Mouse (Mus musculus) thymus, postnatal 14 days (tissue): ENCODE measurements around the gene Nfic.

Source experiments
- DNase-seq: peaks from one replicate; pipeline ENCODE4 v3.0.0; 2021

The Nfic gene

DNA sequence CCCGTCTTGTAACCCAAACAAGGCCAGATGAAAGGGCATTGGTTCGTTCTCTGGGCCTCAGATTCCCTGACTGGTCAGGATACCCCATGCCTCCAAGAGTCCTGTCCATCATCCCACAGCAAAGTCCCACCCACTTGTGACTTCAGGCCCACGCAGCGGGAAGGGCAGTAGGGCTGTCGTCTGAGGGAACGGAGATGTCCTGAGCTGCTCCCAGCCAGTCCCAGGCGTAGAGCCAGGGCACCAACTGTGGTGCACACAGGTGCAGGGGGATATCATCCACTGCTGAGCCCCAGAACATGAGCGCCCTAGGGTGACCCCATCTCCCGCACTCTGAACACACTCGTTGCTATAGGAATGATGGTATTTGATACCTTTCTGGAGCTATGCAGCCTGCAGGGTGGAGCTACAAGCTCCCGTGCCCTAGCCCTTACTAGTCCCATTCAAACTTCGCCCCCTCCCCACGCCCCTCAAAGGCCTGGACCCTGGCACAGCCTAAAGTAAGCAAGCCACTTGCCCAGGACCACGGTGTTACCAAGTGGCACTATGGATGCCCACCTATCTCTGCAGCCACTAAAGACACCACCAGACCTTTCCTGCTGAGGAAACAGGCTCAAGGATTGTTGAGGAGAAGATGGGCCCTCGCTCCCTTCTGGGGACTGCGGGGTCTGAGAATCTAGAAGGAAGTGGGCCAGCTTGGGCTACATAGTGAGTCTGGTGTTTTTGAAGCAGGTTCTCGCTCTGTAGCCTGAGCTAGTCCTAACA lies 39.7 kb downstream of the Nfic start:
- no peak for DNase-seq

DNA sequence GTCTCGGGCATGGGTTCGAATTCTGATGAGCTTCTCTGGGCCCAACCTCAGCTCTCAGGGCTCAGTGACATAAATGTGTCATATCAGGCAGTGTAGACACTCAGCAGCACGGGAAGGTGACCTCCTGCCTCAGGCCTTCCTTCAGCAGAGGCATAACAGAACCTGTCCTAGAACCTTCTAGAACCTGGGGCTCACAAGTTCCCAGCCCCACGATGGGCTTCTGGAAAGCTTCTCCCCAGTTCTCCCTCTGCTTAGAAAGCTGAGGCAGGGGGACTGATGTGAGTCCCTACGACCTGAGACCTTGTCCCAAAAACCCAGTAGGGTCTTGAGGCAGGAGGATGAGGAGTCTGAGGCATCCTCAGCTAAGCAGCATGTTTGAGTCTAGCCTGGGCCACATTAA lies 40.3 kb downstream of the Nfic start:
- no peak for DNase-seq

DNA sequence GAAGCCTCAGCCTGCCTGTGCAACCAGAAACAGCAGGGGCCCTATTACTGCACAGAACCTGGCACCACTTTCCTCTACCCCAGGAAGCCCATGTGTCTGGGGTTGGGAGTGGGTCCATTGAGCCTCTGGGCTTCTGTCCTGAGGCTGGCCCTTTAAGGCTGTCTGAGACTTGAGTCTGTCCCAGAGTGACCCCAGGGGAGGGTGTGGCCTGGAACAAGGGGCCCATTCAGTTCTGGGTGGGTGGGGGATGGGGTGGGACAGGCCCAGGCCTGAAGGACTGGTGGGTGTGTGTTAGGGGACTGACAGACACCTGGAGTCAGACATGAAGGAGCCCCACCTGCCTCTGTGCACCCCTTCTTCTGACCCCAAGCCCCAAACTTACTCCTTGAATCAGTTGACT lies 40.8 kb downstream of the Nfic start:
- DNase-seq: no peak

DNA sequence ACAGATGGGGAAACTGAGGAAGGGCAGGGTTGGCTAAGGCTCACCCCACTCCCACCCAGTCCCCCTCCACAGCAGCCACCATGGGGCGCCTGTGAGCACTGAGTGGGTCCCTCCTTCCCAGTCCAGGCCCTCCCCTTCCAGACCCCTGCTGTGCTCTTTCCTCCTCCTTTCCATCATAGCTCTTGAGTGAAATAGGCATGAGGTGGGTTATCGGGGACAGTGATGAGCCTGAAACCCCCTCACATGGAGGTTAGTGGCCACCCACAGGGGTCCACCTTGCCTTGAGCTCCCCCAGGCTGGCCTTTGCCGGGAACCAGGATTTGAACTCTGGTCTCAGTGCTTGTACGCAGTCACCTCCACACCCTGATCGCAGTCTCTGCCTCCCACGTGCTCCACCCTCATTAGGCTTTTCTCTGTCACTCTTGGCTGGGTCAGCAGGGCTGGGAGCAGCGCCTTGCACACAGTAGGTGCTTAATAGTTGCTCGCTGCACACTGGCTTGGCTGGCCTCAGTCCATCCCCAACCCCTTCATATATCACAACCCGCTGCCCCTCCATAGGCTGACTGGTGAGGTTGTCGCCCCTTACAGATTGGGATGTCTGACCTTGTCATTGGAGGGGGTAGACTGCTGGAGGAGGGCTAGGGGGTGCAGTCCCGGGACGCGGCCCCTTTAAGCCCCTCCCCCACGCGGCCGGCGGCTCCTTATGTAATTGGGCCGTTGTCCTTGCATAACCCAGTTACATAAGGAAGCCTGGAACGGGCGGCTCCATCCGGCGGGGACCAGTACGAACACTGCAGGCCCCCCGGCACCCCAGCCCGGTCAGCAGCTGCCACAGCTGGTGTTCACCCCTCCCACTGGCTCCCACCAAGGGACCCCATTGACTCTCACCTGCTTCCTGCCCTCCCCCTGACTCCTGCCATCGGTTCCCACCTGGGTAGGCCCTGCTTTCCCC lies 41.8 kb downstream of the Nfic start:
- DNase-seq: no peak

DNA sequence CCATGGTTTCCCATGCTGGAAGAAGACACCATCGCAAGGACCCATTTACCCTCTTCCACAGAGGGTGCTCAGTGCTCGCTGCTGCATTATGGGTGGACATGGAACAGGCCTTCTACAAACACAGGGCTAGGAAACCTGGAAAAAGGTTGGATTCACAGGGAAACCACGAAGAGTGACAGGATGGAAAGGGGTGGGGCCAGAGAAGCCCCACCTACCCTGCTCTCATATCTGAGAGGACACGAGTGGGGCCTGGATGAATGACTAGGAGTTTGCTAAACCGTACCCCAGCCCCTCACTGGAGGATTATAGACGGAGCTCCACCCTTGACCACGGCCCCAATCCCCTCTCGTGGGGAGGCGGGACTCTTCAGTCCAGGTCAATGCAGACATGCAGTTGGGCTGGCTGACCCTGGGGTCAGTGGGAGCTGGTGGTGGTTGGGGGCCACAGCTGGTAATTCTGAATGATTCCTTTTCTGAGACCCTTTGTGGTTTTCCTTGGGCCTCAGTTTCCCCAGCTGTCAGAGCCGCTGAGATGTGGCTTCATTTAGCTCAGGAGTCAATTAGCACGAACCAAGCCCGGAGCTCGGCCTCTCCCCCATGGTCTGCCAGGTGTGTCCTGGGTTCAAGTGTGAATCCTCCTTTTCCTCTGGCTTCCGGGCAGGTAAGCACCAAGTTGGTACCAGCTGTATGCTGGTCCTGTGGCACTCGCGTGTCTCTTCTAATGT lies 42.7 kb downstream of the Nfic start:
- DNase-seq: no peak

DNA sequence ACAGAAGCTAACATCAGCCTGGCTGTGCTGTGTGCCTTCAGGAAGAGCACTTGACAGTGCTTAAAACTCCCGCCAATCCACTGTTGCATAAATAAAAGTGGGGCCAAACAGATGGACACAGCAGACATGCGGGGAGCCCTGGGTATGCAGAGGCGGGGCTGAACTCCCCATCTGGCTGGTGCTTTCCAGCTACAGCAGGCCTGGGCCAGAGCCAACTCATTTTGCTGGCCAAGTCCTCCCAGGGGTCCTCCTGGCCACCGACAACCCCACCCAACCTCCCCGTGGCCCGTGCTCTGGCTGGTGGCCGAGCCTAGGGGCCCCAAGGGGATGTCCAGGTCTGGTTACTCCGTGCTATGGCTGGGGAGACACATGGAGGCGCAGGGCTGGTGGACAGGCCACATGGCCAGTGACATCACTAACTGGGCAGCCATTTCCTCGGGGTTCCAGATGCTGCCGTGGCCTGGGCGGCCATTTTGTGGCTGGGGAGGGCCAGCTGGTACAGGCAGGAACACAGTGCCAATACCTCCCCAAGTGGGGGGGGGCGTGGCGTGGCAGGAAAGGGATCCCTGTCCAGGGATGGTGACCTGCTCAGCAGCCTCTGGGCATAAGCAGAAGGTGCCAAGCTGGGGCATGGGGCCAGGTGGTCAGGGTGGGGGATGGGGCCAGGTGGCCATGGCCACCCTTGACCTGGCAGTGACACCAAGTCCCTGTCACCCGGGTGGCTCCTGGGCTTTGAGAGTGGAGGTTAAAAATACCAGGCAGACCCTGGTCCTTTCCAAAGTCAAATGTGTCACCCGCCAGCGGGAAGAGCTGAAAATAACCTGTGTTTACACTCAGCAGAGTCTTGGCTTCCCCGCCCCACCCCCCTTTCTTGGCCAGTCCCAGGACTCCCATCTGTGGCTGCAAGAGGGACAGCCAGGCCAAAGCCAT lies 43.7 kb downstream of the Nfic start:
- DNase-seq: no peak

DNA sequence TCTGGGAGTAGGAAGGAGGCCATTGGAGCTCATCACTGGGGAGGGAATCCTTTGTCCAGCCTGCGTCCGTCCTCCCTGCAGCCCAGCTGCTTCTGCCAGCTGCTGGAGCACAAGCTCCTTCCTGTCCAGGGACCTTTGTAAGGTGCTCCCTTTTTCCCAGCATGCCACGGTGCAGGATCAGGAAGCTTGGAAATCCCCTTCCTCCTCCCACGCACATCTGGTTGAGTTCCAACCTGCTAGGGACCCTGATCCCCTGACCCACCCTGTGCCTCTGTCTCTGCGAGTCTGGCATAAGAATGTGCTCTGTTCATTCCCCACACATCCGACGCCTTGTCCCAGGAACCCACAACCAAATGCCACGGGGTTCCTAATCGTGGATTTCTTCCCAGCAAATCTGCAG lies 44.5 kb downstream of the Nfic start:
- DNase-seq: no peak

DNA sequence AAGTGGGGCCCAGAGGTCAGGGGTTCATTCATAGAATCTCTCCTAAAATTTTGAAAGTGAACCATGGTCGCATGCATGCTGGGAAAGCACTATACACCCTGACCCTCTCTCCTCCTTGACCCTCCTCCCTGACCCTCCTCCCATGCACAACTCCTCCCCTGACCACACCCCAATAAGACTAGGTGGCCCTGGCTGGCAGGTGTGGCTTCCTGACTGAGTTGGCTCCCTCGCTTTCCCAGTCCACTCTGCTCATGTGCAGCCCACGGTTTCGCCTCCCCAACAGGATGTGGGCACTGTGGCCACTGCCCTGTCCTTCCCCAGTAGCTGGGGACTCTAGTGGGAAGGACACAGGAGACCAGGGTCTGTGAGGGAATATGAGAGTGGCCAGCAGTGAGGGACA lies 45.1 kb downstream of the Nfic start:
- DNase-seq: no peak

DNA sequence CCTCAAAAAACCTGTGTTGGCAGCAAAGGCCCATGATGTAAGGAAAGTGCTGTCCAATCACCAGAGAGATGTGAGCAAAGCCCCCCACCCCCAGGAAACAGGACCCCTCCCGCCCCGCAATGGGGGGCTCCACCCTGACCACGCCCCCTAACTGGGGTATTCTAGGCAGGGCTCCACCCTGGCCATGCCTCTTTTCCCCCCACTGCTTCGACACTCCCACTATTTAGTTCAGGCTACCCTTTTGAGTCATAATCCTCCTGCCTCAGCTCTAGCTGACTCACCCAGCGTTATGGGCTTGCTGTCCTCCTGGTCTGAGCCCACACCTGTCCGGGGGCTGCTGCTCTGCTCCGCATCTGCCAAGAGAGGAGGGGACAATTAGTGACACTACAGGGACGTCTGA lies 46.1 kb downstream of the Nfic start:
- DNase-seq: no peak

DNA sequence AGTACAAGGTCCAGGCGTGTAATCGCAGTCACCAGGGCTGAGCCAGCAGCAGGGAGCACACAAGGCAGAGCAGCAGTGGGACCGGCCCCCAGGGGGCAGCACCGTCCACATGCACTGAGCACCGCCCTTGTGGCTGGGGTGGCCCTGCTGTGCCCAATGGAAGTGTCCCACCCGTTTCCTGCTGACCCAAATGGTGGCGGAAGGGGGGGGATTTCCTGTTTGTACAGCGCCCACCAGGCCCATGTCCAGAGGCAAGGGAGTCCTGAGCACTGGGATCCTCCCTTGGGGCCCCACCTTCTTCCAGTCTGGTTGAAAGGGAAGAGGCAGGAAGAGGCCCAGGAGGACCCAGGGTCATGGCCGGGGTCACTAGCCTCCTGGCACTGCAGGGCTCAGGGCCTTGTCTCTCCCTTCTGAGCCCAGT lies 46.6 kb downstream of the Nfic start:
- peak; percentile 79 for DNase-seq

DNA sequence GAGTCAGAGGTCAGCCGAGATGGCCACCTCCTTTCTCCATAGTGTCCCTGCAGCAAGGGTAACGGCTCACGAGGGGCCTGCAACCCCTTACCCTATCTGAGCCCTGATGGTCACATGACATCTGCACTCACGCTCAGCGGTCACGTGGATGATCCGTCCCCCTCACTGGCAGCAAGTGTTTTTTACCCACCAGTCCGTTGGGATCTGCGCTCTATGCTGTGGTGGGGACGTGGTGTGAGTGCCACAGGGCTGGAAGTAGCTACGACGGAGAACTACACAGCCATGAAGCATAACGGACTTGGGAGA lies 47.1 kb downstream of the Nfic start:
- DNase-seq: no peak

DNA sequence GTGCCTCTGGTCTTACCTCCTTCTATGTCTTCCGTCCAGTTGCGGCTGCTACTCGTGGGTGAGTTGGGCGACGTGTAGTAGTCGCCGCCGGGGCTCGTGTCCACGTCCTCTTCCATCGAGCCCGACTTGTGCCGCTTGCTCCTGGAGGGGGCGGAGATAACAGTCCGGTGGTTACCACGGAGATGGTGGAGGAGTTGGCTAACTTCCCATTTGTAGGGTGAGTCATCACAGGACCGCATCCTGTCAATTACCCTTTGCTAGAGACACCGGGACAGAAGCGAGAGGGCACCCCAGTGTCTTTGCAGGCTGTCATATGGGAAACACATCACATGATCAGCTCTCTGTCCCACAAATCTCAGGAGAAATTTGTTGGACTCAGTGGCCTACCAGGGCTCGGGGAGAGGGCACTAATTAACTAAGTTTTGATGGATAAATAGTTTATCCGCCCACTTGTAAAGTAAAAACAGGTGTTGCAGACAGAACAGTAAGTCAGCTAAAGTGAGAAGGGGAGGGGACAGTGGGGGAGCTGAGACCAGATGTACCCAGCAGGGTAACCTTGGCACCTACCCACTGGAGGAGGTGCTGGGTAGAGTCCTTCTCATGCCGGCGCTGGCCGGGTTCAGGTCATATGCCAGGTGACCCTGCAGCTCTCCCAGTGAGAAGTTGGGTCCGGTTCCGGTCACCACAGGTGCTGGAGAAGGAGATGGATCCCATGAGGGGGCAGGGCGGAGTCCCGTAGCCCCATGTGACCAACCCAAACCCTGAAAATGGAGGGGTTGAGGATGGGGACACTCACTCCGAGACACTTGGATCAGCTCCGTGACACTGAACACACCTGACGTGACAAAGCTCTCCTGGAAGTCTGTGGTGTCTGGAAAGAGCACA lies 47.7 kb downstream of the Nfic start:
- peak; percentile 48 for DNase-seq

DNA sequence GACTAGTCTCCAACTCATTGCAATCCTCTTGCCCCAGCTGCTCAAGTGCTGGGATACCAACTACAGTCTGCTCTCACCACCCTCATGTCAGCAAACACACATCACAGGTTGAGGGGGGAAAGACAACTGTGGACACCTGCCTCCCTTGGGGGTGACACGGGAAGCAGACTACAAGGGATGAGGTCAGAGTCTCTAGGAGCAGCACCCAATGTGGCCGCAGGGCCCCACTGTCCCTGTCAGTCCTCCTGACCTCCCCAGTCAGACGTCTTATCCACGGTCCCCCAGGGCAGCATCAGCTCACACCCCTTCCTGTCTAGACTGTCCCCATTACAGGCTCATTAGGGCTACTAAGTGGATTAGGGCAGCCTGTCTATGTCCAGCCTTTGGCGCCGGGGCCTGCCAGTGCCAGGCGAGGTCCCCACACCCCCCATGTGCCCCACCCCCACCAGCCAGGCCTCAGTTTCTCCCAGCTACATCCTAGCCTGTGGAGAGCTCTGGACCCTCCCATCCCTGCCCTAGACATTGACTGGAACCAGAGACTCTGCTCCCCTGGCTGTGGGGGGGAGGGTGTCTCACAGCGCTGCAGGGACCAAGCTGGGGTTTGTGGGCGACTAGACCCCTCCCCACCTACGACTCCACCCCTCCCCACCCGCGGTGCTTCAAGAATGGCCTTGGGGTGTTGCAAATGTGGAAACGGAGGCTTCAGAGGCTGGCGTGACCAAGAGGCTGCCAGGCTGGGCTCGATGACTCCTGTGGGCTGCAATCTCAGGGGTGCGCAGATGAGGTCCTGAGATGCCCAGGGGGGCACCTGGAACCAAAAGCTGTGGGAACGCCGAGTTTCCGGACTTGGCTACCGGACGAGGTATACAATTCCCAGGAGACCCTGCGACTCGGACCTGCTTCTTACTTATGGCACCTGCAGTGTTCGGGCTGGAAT lies 48.7 kb downstream of the Nfic start:
- DNase-seq: no peak

DNA sequence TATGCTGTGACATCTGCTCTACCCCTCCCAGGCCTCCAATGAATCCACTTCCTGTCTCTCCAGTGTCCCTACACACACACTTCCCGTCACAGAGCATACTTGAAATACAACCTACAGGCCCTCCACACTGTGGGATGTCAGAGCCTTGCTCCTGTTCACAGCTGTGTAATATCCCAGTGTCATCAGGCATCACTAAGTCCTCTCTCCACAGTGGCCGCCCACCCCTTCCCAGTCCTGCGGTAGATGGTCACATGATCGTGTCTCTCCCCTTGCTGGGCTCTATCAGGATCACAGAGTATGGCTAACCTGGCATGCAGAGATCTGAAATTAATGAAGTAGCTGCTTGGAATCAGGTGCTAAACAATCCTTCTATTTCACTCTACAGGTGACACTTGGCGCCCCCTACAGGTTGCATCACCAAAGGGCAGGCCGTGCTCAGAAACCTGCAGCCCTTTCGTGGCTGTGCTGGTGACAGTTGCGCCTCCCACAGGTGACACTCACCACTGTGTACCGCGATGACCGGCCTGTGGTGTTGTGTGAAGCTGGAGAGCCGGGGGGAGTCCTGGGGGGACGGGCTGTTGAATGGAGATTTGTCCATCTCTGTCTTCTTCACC lies 49.7 kb downstream of the Nfic start:
- peak; percentile 79 for DNase-seq

DNA sequence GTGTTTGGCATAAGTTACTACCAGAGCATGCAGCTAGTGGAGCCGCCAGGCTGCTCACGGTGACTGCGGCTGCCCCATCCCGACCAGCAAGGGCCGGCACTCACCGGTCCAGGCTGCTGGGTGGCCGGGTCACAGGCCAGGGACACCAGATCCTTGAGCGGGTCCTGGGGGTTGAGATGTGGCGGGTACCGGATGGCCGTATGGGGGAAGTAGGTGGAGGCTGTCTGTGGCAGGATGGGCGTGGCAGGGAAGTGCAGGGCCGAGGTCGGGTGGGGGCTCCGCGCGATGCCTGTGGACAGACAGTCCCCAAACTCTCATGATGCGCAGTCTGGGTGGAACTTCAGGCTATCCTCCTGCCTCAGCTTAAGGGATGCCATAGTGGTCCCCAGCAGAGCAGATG lies 50.7 kb downstream of the Nfic start:
- DNase-seq: no peak

DNA sequence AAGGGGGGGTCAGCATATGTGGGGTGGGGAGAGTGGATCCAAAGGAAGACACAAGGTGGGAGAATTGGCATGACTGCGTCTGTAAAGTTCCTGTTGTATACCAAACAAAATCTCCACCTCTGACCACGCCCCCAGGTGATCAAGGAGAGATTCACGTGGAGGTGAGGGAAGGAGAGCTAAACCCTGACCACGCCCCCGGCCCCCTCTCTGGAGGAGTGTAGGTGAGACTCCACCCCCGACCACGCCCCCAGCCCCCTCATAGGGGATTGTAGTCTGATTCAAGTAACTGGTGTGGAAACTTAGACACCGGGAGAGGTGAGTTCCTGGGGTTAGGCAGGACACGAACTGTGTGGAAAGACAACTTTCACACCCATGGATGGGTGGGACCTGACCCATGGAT lies 51.4 kb downstream of the Nfic start:
- DNase-seq: no peak

DNA sequence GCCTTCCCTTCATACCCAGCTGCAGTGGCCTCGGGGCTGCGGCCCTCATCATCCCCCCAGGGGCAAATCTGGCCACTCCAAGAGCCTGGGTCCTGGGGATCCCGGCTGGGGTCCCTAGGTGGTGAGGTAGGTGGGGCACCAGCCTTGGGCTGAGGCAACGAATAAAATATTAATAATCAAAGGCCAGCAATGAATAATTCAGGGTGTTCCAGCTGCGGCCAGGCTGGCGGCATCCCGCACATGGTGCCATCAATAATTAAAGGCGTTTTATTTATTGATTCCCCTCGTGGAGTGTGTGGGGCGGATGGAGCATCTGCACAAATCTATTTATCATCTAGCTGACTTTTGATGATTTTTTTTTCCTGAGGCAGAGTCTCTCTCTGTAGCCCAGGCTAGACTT lies 51.9 kb downstream of the Nfic start:
- no peak for DNase-seq

DNA sequence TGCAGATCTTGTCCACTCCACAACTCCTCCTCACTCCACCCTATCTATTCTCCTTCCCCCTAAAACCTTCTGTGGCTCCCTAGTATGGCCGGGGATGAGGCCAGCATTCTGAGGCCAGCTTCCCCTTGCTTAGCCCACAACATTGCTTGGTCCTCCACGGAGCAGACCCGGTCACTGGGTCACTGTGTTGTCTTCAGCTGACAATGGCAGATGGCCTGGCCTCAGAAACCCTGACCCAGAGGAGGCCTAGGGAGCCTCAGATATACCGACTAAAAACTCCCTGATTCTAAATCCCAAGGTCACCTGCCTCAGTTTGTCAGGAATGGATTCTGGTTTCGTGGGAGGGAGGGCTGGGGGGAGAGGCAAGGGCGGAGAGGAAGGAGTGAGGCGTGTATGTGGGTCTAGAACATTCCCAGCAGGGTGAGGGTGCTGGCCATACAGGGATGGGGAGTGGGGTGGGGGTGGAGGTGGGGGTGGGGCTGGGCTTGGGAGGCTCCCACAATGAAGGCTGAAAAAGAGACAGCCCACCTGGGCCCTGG lies 53.1 kb downstream of the Nfic start:
- no peak for DNase-seq

DNA sequence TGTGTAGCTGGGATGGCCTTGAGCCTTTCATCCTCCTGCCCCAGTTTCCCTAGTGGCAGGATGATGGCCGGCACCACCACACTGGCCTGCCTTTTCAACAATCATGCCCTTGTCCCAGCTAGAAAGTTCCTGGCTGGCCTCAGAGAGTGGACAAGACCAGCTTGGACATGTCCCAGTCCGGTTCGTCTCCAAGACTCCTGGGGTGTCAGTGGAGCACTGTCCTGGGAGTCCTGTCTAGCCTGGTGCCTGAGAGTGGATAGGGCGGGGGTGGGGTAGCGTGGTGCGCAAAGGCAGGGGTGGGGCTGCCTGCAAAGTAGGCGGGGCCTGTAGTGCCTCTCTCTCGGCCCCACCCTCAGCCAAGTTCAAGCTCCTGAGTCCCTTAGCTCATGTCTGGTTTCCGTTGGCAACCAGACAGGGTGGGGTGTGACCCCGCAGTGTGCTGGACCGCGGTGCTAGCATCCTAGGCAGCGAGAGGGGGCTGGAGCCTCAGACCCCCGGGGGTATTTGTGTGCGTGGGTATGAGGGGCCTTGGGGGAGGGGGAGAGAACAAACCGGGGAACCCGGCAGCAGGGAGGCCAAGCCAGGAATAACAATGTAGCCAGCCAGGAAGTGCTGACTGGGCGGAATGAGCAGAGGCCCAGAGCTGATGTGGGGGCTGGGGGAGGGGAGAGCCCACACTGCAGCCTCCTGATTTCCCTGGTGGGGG lies 53.8 kb downstream of the Nfic start:
- peak; percentile 39 for DNase-seq
